Mouse (Mus musculus): Measurements from ENCODE around the gene Zcchc3. TPM values are rescaled to one million over a fixed set of nuclear protein-coding genes. Genes with fewer than 3 reads are reported as not detected.

Zcchc3 gene
- polyA plus RNA-seq, 1 experiment from 2014 or later: 42.3 TPM

DNA sequence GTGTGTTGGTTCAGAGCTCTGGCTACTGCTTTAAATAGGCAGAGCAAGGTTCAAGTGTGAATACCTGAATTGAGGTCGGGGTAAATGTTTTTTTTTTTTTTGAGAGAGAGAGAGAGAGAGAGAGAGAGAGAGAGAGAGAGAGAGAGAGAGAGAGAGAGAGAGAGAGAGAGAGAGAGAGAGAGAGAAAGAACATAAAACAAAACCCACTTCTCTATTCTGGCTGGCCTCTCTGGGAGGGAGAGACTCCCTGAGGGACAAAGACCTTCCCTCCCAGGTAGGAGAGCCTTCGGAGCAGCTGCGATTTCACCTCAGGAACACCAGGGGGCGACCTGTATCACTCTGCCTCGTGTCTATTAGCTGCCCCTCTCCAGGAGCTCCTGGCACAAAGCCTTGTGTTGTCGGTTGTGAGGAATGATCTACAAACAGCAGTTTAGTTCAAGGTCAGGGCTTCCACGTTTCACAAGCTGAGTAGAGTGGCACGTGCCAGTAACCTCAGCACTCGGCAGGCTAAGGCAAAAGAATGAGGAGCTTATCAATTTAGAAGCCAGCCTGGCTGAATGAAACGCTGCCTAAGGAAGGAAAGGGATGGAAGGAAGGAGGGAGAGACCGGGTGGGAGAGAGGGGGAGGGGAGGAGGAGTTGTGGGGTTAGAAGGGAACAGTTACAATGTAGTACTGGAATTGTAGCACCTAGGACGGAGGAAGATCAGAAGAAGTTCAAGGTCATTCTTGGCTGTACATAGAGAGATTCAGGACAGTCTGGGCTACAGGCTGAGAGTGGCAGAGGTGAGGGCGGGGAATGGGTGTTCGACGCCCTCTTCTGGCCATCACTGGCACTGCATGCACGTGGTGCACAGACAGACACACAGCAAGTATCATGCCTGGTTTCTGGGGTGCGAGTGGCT is 51.3 kb downstream of the Zcchc3 start:
- TF ChIP-seq CTCF (IDR thresholded peaks at IDR 0.05; ENCODE audit: low read depth): peak; percentile 84
- H3K9ac ChIP-seq: no peak overlapping the region
- H3K4me2 ChIP-seq: peak overlapping the region; percentile 45
- 0 out of 2 replicates have a peak, but pooled peaks cover 4% of the 10 kb centered on the region for H3K4me1 ChIP-seq (ENCODE audit: insufficient read depth)
- H3K4me3 ChIP-seq (ENCODE audit: low read depth, low read length): peak overlapping the region; percentile 6; the same call in 1 of the 2 replicates
- peak; percentile 78 for ATAC-seq (ENCODE audit: insufficient read depth)
- no peaks in the 10 kb centered on the region for H3K36me3 ChIP-seq (ENCODE audit: insufficient read depth)
- DNase-seq: peak; percentile 93
- no peaks in the 10 kb centered on the region for H3K9me3 ChIP-seq (ENCODE audit: low read depth, low read length)
- no peaks in the 10 kb centered on the region for H3K27me3 ChIP-seq (ENCODE audit: insufficient read depth, low read length)
- H3K27ac ChIP-seq (ENCODE audit: low read depth): no peak overlapping the region
- WGBS: 9% methylated on average over 17 of the region's 17 CpGs

Other genes with a start within 250 kb of the Zcchc3 start
- 97.1 and 98.2 TPM in 2 replicates for gene Csnk2a1, start 188.2 kb downstream of the Zcchc3 start, polyA plus RNA-seq (2014; fragmentation: Nextera tagmentation; extraction: Ambion mirVana)
- 34.7 and 39.4 TPM in 2 replicates for gene Tbc1d20, start 121.2 kb downstream of the Zcchc3 start, polyA plus RNA-seq (2014; fragmentation: Nextera tagmentation; extraction: Ambion mirVana)
- 85.8 and 92.8 TPM in 2 replicates for gene Rbck1, start 82.4 kb downstream of the Zcchc3 start, polyA plus RNA-seq (2014; fragmentation: Nextera tagmentation; extraction: Ambion mirVana)
- 2.2 and 2.7 TPM in 2 replicates for gene Trib3, start 71.0 kb downstream of the Zcchc3 start, polyA plus RNA-seq (2014; fragmentation: Nextera tagmentation; extraction: Ambion mirVana)
- 0.26 TPM in 1 of 2 replicates, not detected in the other for gene Nrsn2, start 38.4 kb downstream of the Zcchc3 start, polyA plus RNA-seq (2014; fragmentation: Nextera tagmentation; extraction: Ambion mirVana)
- gene Sox12, start 17.0 kb downstream of the Zcchc3 start, polyA plus RNA-seq (2014; fragmentation: Nextera tagmentation; extraction: Ambion mirVana): 17.2 and 19.4 TPM in 2 replicates
- 0.53 and 1.3 TPM in 2 replicates for gene 6820408C15Rik, start 560 bp upstream of the Zcchc3 start, polyA plus RNA-seq (2014; fragmentation: Nextera tagmentation; extraction: Ambion mirVana)
- not detected in 2 replicates for gene Defb23, start 49.6 kb upstream of the Zcchc3 start, polyA plus RNA-seq (2014; fragmentation: Nextera tagmentation; extraction: Ambion mirVana)
- not detected in 2 replicates for gene Defb20, start 62.0 kb upstream of the Zcchc3 start, polyA plus RNA-seq (2014; fragmentation: Nextera tagmentation; extraction: Ambion mirVana)
- not detected in 2 replicates for gene Defb22, start 75.1 kb upstream of the Zcchc3 start, polyA plus RNA-seq (2014; fragmentation: Nextera tagmentation; extraction: Ambion mirVana)
- gene Defb26, start 96.7 kb upstream of the Zcchc3 start, polyA plus RNA-seq (2014; fragmentation: Nextera tagmentation; extraction: Ambion mirVana): not detected in 2 replicates
- gene Defb28, start 103.2 kb upstream of the Zcchc3 start, polyA plus RNA-seq (2014; fragmentation: Nextera tagmentation; extraction: Ambion mirVana): not detected in 2 replicates
- not detected in 2 replicates for gene Defb29, start 125.1 kb upstream of the Zcchc3 start, polyA plus RNA-seq (2014; fragmentation: Nextera tagmentation; extraction: Ambion mirVana)
- not detected in 2 replicates for gene Gm17416, start 154.3 kb upstream of the Zcchc3 start, polyA plus RNA-seq (2014; fragmentation: Nextera tagmentation; extraction: Ambion mirVana)
- not detected in 2 replicates for gene Defb21, start 157.7 kb upstream of the Zcchc3 start, polyA plus RNA-seq (2014; fragmentation: Nextera tagmentation; extraction: Ambion mirVana)
- not detected in 2 replicates for gene Defb19, start 165.3 kb upstream of the Zcchc3 start, polyA plus RNA-seq (2014; fragmentation: Nextera tagmentation; extraction: Ambion mirVana)
- gene Defb45, start 184.4 kb upstream of the Zcchc3 start, polyA plus RNA-seq (2014; fragmentation: Nextera tagmentation; extraction: Ambion mirVana): not detected in 2 replicates
- gene Defb36, start 189.3 kb upstream of the Zcchc3 start, polyA plus RNA-seq (2014; fragmentation: Nextera tagmentation; extraction: Ambion mirVana): not detected in 2 replicates
- 0.86 and 1.5 TPM in 2 replicates for gene Defb25, start 208.0 kb upstream of the Zcchc3 start, polyA plus RNA-seq (2014; fragmentation: Nextera tagmentation; extraction: Ambion mirVana)
- 6.2 TPM in 2 replicates for gene Rem1, start 211.9 kb upstream of the Zcchc3 start, polyA plus RNA-seq (2014; fragmentation: Nextera tagmentation; extraction: Ambion mirVana)